Mouse (Mus musculus) erythroblast, embryonic 14.5 days (primary cell): Measurements from ENCODE around the gene Cnn1.

Source experiments
- GATA1 ChIP-seq: IDR thresholded peaks from 2 replicates; pipeline ENCODE4 v1.6.1; 2012; ENCODE audit warnings: low read length, inconsistent platforms, mixed read lengths
- TAL1 ChIP-seq: IDR thresholded peaks from 3 replicates; pipeline ENCODE4 v1.6.1; 2012; ENCODE audit warnings: low read length, inconsistent platforms, mixed read lengths

DNA sequence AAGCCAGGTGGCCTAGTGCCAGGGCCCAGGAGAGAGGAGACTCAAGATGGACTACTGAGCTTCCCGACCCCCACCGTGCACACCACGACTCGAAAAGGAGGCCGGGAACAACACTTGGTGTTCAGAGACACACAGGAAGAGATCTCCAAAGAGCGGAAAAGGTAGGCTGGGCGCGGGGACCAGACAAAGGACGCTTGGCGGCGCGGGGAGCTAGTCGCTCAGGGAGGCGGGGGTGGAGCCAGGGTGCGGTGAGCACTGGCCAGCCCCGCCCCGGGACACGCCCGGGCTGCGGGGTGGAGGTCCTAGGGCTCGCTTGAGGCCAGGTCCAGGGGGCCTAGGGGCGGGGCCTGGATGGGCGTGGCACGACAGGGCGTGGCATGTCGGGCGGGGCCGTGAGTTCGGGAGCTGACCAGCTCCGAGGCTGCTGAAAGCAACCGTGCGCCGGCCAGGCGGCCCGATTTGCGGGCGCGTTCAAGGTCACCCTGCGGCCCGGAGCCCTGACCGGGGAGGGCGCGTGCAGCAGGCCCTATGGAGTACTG lies 48.6 kb upstream of the Cnn1 start:
- TF ChIP-seq GATA1 (no peak), TAL1 (no peak)
